Mouse (Mus musculus) thymus, adult 2 months (tissue): ENCODE data around the gene Ift140.

ENCODE experiments used
- CTCF ChIP-seq: fragments of 200-500 bp; IDR thresholded peaks from 2 replicates; pipeline ENCODE4 v1.5.1; 2012; ENCODE audit warnings: mild to moderate bottlenecking, control low read depth, low read length, moderate library complexity, borderline replicate concordance; ENCODE audit not compliant: control insufficient read depth, poor library complexity, insufficient read depth; ENCODE audit errors: extremely low read depth
- POLR2A ChIP-seq: fragments of 200-500 bp; IDR thresholded peaks from 2 replicates; pipeline ENCODE4 v1.6.1; 2012; ENCODE audit warnings: mild to moderate bottlenecking, low read length, control low read depth, moderate library complexity; ENCODE audit not compliant: control insufficient read depth, poor library complexity, insufficient read depth; ENCODE audit errors: extremely low read depth

- TF ChIP-seq CTCF = no peak
- no peak for TF ChIP-seq POLR2A
Measured at GRCm38 (mm10) chr17:25057041-25057440, 41.2 kb downstream of the Ift140 start.
